In the genomic region with DNA sequence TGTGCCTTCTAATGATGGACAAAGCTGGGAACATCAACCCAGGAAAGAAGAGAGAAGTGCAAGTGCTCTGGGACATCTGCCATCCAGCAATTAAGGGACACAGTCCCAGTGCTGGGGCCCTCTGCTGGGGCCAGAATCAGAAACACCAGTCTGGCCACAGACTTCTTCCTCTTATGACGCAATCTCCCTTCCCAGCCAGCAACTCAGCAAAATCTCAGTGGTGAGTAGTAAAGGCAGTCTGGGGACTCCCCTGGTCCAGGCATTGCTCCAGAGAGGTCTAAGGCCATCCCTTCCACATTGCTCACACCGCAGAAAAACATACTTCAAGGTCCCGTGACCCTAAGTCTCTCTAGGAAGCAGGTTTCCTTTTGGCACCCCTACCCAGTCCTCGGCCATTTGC, we compare ENCODE assay signal across 1 mouse cellular context.
A peak's percentile ranks its signal among the peaks of the same experiment; 100 is the strongest.
TF ChIP-seq lines count a peak whose summit lies in the region.

No protein-coding gene starts in this region.

TF ChIP-seq in CH12.LX, 34 proteins besides CTCF, POLR2A, EP300 and RAD21 (continued from another document):
- no peak for TF ChIP-seq UBTF (IDR thresholded peaks at IDR 0.05; ENCODE audit: low read depth, low read length)
- TF ChIP-seq TCF12 (IDR thresholded peaks at IDR 0.05; ENCODE audit: low read depth, low read length), result peak; percentile 78
- TF ChIP-seq MEF2A (IDR thresholded peaks at IDR 0.05; ENCODE audit: borderline replicate concordance, low read depth, low read length), result peak; percentile 82
- no peak for TF ChIP-seq POLR2AphosphoS2 (IDR thresholded peaks at IDR 0.05; ENCODE audit: low read depth, low read length)
- no peak for TF ChIP-seq CHD1 (IDR thresholded peaks at IDR 0.05; ENCODE audit: low read depth, low read length)
- no peak; the same call in 1 of the 2 replicates for TF ChIP-seq CHD2 (IDR thresholded peaks at IDR 0.05; ENCODE audit: low read length)
- peak; percentile 57; the same call in 1 of the 2 replicates for TF ChIP-seq KAT2A (IDR thresholded peaks at IDR 0.05; ENCODE audit: insufficient replicate concordance, low read length)
- TF ChIP-seq MYC (IDR thresholded peaks at IDR 0.05; ENCODE audit: low read depth, low read length), result peak; percentile 79; the same call in 1 of the 2 replicates
- peak; percentile 87 for TF ChIP-seq SIN3A (IDR thresholded peaks at IDR 0.05; ENCODE audit: low read length)
TF ChIP-seq in CH12.LX: peak in this region for 19.
